Mouse (Mus musculus) lung, adult 2 months (tissue): ENCODE results near the gene Rps6kb2.

ENCODE experiments used
- CTCF ChIP-seq: fragments of 200-500 bp; IDR thresholded peaks from 2 replicates; pipeline ENCODE4 v1.5.1; 2011; ENCODE audit warnings: mild to moderate bottlenecking, low read length, control low read depth; ENCODE audit not compliant: insufficient read depth
- POLR2A ChIP-seq: fragments of 200-500 bp; IDR thresholded peaks from 2 replicates; pipeline ENCODE4 v1.6.1; 2011; ENCODE audit warnings: low read depth, mild to moderate bottlenecking, control low read depth, low read length, borderline replicate concordance; ENCODE audit errors: extremely low read depth

DNA sequence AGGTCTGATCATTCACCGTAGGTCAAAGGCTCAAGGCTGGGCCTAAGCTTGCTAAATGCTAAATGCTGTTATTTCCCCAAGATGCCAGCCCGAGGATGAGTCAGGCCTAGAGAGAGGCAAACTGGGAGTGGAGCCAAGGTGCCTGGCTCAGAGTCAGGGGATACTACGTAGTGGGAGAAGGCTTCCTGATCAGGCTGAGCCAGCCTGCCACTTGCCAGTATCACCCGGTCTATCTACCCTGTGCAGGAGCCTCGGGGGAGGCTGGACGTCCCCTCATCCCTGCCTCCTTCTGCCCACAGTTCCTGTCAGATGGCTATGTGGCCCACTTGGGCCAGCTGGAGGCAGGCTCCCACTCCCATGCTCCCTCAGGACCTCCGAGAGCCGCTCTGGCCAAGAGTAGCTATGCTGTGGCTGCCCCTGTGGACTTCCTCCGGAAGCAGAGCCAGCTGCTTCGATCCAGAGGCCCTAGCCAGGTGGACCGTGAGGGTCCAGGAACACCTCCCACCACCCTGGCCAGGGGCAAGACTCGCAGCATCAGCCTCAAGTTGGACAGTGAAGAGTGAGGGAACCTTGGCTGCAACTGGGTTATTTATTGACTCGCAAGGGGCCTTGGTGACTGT is 49.9 kb downstream of the Rps6kb2 start:
- no peak for TF ChIP-seq CTCF
- TF ChIP-seq POLR2A, result peak; percentile 36; the same call in 1 of the 2 replicates
